Mouse (Mus musculus) lung, postnatal 0 days (tissue): ENCODE data around the gene Ubr2.

Source experiments
- CTCF ChIP-seq: IDR thresholded peaks from 2 replicates; pipeline ENCODE4 v1.5.1; 2016; ENCODE audit warnings: antibody characterized with exemption, mild to moderate bottlenecking
- EP300 ChIP-seq: IDR thresholded peaks from 2 replicates; pipeline ENCODE4 v1.6.1; 2016; ENCODE audit warnings: antibody characterized with exemption, mild to moderate bottlenecking, control low read depth

GRCm38 (mm10) chr17:46885910-46886643 lies 124.3 kb downstream of the Ubr2 start:
- no peak for TF ChIP-seq CTCF
- no peak for TF ChIP-seq EP300
